Mouse (Mus musculus) ES-E14 (cell line): ENCODE measurements at regions not wholly inside any gene's neighbourhood (a gene's known extent, or its start where the extent isn't known, plus 50 kb on each side); places are given as distances from the start of the nearest gene placed in this dataset.

Source experiments
- DNase-seq: peaks from one replicate; pipeline ENCODE4 v3.0.0-alpha.2; 2013; ENCODE audit warnings: low read depth, low spot score
- H3K27ac ChIP-seq: 2 replicates; pipeline ENCODE4 v1.5.1; 2012; ENCODE audit warnings: low read depth, mild to moderate bottlenecking, low read length, moderate library complexity, mixed read lengths; ENCODE audit not compliant: poor library complexity, insufficient read depth, severe bottlenecking
- H3K36me3 ChIP-seq: 2 replicates; pipeline ENCODE4 v1.6.1; 2012; ENCODE audit warnings: mild to moderate bottlenecking, low read length, moderate library complexity, mixed read lengths; ENCODE audit not compliant: control insufficient read depth, poor library complexity, insufficient read depth, severe bottlenecking
- H3K4me1 ChIP-seq, 2 experiments: fragments of 150-350 bp in 1 of 2; sonication (generic) in 1 of 2; 2 replicates each; pipeline ENCODE4 v1.6.1; 2012; ENCODE audit warnings: low read length in 2 of 2, mild to moderate bottlenecking in 1 of 2, mixed read lengths in 1 of 2; ENCODE audit not compliant: control insufficient read depth in 2 of 2, insufficient read depth in 2 of 2, poor library complexity in 1 of 2
- H3K4me3 ChIP-seq, 2 experiments: fragments of 150-350 bp in 1 of 2; sonication (generic) in 1 of 2; 2 replicates each; pipeline ENCODE4 v1.5.1; 2012; ENCODE audit warnings: low read length in 2 of 2, low read depth in 1 of 2, mild to moderate bottlenecking in 1 of 2, mixed read lengths in 1 of 2; ENCODE audit not compliant: insufficient read depth in 1 of 2, poor library complexity in 1 of 2, severe bottlenecking in 1 of 2
- H3K9ac ChIP-seq: 2 replicates; pipeline ENCODE4 v1.6.1; 2012; ENCODE audit warnings: low read depth, mild to moderate bottlenecking, low read length, mixed read lengths; ENCODE audit not compliant: poor library complexity, insufficient read depth, severe bottlenecking
- H3K9me3 ChIP-seq: fragments of 150-350 bp; sonication (generic); 2 replicates; pipeline ENCODE4 v1.6.1; 2012; ENCODE audit warnings: low read depth, mild to moderate bottlenecking, low read length; ENCODE audit not compliant: control insufficient read depth, insufficient read depth
- CHD2 ChIP-seq: IDR thresholded peaks from 2 replicates; pipeline ENCODE4 v1.6.1; 2014; ENCODE audit warnings: mild to moderate bottlenecking, low read depth, low read length, inconsistent platforms
- HCFC1 ChIP-seq: IDR thresholded peaks from 2 replicates; pipeline ENCODE4 v1.6.1; 2012; ENCODE audit warnings: low read length, inconsistent platforms, borderline replicate concordance; ENCODE audit not compliant: insufficient read depth
- MAFK ChIP-seq: IDR thresholded peaks from 2 replicates; pipeline ENCODE4 v1.6.1; 2014; ENCODE audit warnings: mild to moderate bottlenecking, low read depth, low read length, inconsistent platforms; ENCODE audit not compliant: insufficient read depth
- ZC3H11A ChIP-seq: IDR thresholded peaks from 2 replicates; pipeline ENCODE4 v1.6.1; 2012; ENCODE audit warnings: low read depth, mild to moderate bottlenecking, inconsistent platforms, low read length, borderline replicate concordance
- ZNF384 ChIP-seq: IDR thresholded peaks from 2 replicates; pipeline ENCODE4 v1.6.1; 2012; ENCODE audit warnings: low read depth, low read length, inconsistent platforms
- in situ Hi-C, 2 experiments: fragments of 600-800 bp; cut with MboI; formaldehyde crosslinking; loops; one replicate each; pipeline ENCODE4 v1.15.1; 2025; ENCODE audit warnings: low sequenced_read_pairs in 2 of 2, inconsistent platforms in 1 of 2; ENCODE audit not compliant: unreplicated experiment in 2 of 2

GRCm38 (mm10) chr2:108635644-108636043 lies 644.9 kb upstream of the Kif18a start:
- no peak for DNase-seq
- Histone ChIP-seq H3K27ac (no peak overlapping the region), H3K9ac (no peak overlapping the region), H3K36me3 (no peaks in the 10 kb centered on the region), H3K4me3 (no peak overlapping the region), H3K9me3 (no peaks in the 10 kb centered on the region), H3K4me1 (no peaks in the 10 kb centered on the region)
- TF ChIP-seq ZNF384 (no peak), HCFC1 (no peak), CHD2 (no peak), ZC3H11A (no peak), MAFK (no peak)
- in situ Hi-C loops = no loop called here

- H3K27ac ChIP-seq = no peak overlapping the region
- H3K4me1 ChIP-seq = no peaks in the 10 kb centered on the region
These were observed 619.7 kb upstream of the Kif18a start for GRCm38 (mm10) chr2:108660697-108661388.

GRCm38 (mm10) chr2:108677777-108678380 lies 602.7 kb upstream of the Kif18a start:
- Histone ChIP-seq H3K9me3 (no peaks in the 10 kb centered on the region), H3K36me3 (no peaks in the 10 kb centered on the region), H3K4me3 (no peak overlapping the region), H3K9ac (no peak overlapping the region), H3K27ac (no peak overlapping the region), H3K4me1 (no peaks in the 10 kb centered on the region)
- no peak for TF ChIP-seq CHD2
- no peak for TF ChIP-seq ZNF384
- no peak for TF ChIP-seq ZC3H11A
- TF ChIP-seq MAFK = no peak
- TF ChIP-seq HCFC1 = no peak
- no peak for DNase-seq
- in situ Hi-C loops = no loop called here

More at GRCm38 (mm10) chr2:108660697-108661388, 619.7 kb upstream of the Kif18a start:
- no peaks in the 10 kb centered on the region for H3K36me3 ChIP-seq
- H3K4me3 ChIP-seq = no peak overlapping the region
- in situ Hi-C loops = no loop called here
- no peak for DNase-seq
- no peak overlapping the region for H3K9ac ChIP-seq
- H3K9me3 ChIP-seq = no peaks in the 10 kb centered on the region
- TF ChIP-seq MAFK (no peak), ZNF384 (no peak), ZC3H11A (no peak), HCFC1 (no peak)

GRCm38 (mm10) chr2:108681574-108681973 lies 599.0 kb upstream of the Kif18a start:
- H3K4me1 ChIP-seq = no peaks in the 10 kb centered on the region
- no peaks in the 10 kb centered on the region for H3K9me3 ChIP-seq
- H3K4me3 ChIP-seq = no peak overlapping the region
- H3K27ac ChIP-seq = no peak overlapping the region
- H3K9ac ChIP-seq = no peak overlapping the region
- no peak for TF ChIP-seq ZC3H11A
- no peak for TF ChIP-seq ZNF384
- TF ChIP-seq MAFK = no peak
- TF ChIP-seq CHD2 = no peak
- TF ChIP-seq HCFC1 = no peak
- in situ Hi-C loops = no loop called here
- H3K36me3 ChIP-seq = no peaks in the 10 kb centered on the region
- no peak for DNase-seq

GRCm38 (mm10) chr2:108686019-108686743 lies 594.4 kb upstream of the Kif18a start:
- Histone ChIP-seq H3K9ac (no peak overlapping the region), H3K36me3 (no peaks in the 10 kb centered on the region), H3K27ac (no peak overlapping the region), H3K4me3 (no peak overlapping the region), H3K4me1 (no peaks in the 10 kb centered on the region), H3K9me3 (no peaks in the 10 kb centered on the region)
- DNase-seq = no peak
- TF ChIP-seq ZNF384 (no peak), HCFC1 (no peak), MAFK (no peak), ZC3H11A (no peak), CHD2 (no peak)
- in situ Hi-C loops = no loop called here
